Mouse (Mus musculus) bone marrow macrophage, adult 2 months (primary cell): ENCODE results near the gene Gpsm1. TPM values are rescaled to one million over a fixed set of nuclear protein-coding genes. Genes with fewer than 3 reads are reported as not detected.

Experiments used
- H3K27ac ChIP-seq: 2 replicates; pipeline ENCODE4 v1.5.1; 2012; ENCODE audit warnings: low read depth, low read length; ENCODE audit not compliant: insufficient read depth
- H3K4me1 ChIP-seq: 2 replicates; pipeline ENCODE4 v1.6.1; 2012; ENCODE audit warnings: low read length; ENCODE audit not compliant: control insufficient read depth, insufficient read depth
- H3K4me3 ChIP-seq: 2 replicates; pipeline ENCODE4 v1.5.1; 2012; ENCODE audit warnings: mild to moderate bottlenecking, low read length, moderate library complexity; ENCODE audit not compliant: insufficient read depth
- CTCF ChIP-seq: IDR thresholded peaks from 2 replicates; pipeline ENCODE4 v1.5.1; 2012; ENCODE audit warnings: low read depth, mild to moderate bottlenecking, low read length, moderate library complexity
- POLR2A ChIP-seq: IDR thresholded peaks from 2 replicates; pipeline ENCODE4 v1.6.1; 2012; ENCODE audit warnings: mild to moderate bottlenecking, low read depth, low read length, borderline replicate concordance
- polyA plus RNA-seq: library from polyadenylated mRNA; stranded (reverse); fragments of >200 nt; gene quantifications from 2 replicates; pipeline ENCODE4 v1.2.4, GENCODE M21; 2012; ENCODE audit not compliant: missing spikeins, insufficient read depth, insufficient read length

Gpsm1 gene
- polyA plus RNA-seq, 1 experiment = 5.5 TPM

DNA sequence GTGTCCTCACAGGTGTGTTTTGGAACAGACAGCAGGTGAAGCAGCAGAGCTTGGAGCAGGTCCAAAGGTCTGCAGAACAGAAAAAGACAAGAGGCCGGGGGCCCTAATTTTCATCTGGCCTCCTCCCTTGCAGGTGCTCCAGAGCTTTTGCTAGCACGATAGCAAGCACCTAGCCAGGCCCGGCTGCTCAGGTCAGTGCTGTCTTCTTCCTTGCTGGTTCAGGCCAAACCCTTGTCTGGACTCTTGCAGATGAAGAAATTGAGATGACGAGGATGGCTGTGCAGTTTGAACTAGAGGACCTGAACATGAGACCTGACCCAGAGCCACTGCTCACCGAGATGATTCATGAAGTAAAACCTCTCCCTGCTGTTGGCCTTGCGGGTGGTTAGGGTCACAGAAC is 76.3 kb downstream of the Gpsm1 start:
- H3K4me3 ChIP-seq = no peak overlapping the region
- no peak overlapping the region for H3K27ac ChIP-seq
- TF ChIP-seq CTCF = no peak
- no peak for TF ChIP-seq POLR2A
- H3K4me1 ChIP-seq = peaks cover 8% of the 10 kb centered on the region

Other genes starting within 250 kb of the Gpsm1 start
- gene Nacc2, start 192.3 kb upstream of the Gpsm1 start, polyA plus RNA-seq = 17.8 and 18.0 TPM in 2 replicates
- gene Lhx3, start 107.2 kb upstream of the Gpsm1 start, polyA plus RNA-seq = not detected in 2 replicates
- gene Qsox2, start 78.0 kb upstream of the Gpsm1 start, polyA plus RNA-seq = 4.2 and 5.6 TPM in 2 replicates
- not detected in 2 replicates for gene Ccdc187, start 21.0 kb upstream of the Gpsm1 start, polyA plus RNA-seq
- gene Dnlz, start 36.6 kb downstream of the Gpsm1 start, polyA plus RNA-seq = 11.9 and 12.5 TPM in 2 replicates
- gene Card9, start 45.4 kb downstream of the Gpsm1 start, polyA plus RNA-seq = 72.6 and 76.8 TPM in 2 replicates
- gene Snapc4, start 65.1 kb downstream of the Gpsm1 start, polyA plus RNA-seq = 16.3 and 18.3 TPM in 2 replicates
- gene Entr1, start 73.8 kb downstream of the Gpsm1 start, polyA plus RNA-seq = 61.5 and 70.4 TPM in 2 replicates
- gene Pmpca, start 73.8 kb downstream of the Gpsm1 start, polyA plus RNA-seq = 38.5 and 51.6 TPM in 2 replicates
- 19.0 and 20.6 TPM in 2 replicates for gene Inpp5e, start 93.7 kb downstream of the Gpsm1 start, polyA plus RNA-seq
- gene Sec16a, start 129.7 kb downstream of the Gpsm1 start, polyA plus RNA-seq = 26.4 and 41.7 TPM in 2 replicates
- 27.6 and 36.4 TPM in 2 replicates for gene Notch1, start 201.1 kb downstream of the Gpsm1 start, polyA plus RNA-seq